Mouse (Mus musculus) monocyte, adult 5-6 weeks (primary cell): ENCODE measurements around the gene Eml5. TPM values are rescaled to one million over a fixed set of nuclear protein-coding genes. Genes with fewer than 3 reads are reported as not detected.
A peak's percentile ranks its signal among the peaks of the same experiment; 100 is the strongest.

Experiments used
- ATAC-seq: fragments of 153-309, 156-312 bp; replicated peaks from 2 replicates; pipeline ENCODE4 v1.8.0; 2017; ENCODE audit warnings: mild to moderate bottlenecking; ENCODE audit not compliant: low TSS enrichment, insufficient number of reproducible peaks, severe bottlenecking, poor library complexity, low FRiP score
- total RNA-seq: library from RNA; stranded (forward); fragments of 200-1000, 200-491, 200-594 nt; gene quantifications from 3 replicates; pipeline ENCODE4 v1.2.3, GENCODE M21; 2017

The Eml5 gene
- total RNA-seq, 1 experiment from 2014 or later: 6.5 TPM

DNA sequence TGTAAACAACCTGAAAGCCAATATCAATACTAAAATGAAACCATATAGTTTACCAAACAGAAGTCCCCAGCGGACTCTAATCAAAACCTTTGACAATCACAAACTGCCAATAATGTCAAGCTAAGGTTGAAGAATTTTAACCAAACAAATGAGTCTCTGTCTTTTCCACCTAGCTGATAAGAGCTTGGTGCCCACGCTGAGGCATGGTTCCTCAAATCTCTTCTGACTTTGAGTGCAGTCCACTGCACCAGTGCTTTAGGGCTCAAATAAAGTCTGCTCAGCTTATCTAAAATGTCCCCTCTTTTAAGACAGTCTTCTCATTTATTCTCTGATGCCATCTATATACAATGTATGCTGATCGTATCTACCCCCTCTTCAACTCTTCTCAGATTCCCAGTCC lies 61.1 kb downstream of the Eml5 start:
- ATAC-seq: no peak

DNA sequence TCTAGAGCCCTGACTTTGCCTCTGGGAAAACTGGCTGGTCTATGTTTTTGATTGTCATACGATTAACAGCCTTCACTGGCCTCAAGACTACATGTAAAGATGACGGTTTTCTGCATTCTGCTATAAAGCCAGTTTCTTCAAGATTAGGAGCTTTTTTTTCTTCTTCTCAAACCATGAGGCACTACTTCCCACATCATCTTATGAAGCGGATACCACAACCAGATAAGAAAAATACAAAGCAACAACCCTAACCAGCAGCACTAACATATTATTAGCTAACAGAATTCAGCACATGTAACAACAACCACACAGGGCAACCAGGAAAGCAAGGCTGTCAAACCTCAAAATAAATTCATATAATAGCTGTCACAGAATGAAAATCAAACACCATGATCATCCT lies 63.3 kb downstream of the Eml5 start:
- ATAC-seq: no peak

DNA sequence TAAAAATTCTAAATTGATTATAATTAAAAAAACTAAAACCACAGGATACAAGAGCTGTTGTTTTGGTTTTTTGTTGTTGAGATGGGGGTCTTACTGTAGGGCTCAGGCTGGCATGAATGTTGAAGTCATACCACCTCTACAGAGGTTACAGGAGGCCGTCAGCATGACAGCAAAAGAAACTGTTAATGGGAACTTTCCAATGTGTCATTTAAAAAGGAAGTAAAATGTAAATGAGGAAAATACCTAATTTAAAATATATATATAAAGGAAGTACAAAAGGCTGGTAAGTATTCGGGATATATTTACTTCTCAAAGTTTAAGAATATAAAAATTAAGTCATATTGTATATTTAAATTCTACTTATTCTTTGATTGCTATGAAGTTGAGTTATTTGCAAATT lies 65.8 kb downstream of the Eml5 start:
- ATAC-seq: no peak

DNA sequence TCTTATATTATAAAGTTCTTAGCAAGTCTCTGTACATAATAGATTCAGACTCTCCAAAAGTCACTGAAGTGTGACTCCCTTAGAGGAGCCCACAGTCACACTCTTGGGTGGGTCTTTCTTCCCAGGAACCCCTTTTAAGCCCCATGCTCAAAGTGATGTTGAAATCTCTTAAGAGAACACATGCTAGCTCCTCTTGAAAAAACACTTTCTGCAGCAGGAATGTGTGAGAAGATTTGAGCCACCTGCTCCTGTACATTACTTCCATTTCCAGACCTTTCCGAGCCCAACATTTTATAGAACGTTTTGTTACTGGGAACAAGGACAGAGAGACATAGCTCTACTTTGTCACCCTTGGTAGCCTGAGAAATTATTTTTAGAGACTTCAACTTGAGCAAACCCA lies 66.4 kb downstream of the Eml5 start:
- ATAC-seq: no peak

DNA sequence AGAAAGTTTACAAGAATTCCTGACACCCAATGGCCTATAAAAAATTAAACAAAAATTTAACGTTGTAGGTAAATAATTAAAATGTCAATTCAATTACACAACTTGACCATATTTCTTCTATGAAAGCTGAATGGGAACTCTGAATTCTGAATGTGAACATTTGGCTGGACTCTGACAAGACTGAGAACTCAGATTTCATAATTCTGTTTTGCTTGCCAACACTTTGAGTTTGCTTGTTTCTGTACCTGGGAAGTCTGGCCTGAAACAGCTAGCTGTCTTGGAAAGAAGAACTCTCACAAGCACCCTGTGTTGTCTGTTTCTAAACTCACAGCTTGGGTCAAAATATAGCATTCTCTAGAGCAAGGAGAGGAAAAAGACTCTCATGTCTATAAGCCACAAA lies 67.4 kb downstream of the Eml5 start:
- ATAC-seq: no peak

DNA sequence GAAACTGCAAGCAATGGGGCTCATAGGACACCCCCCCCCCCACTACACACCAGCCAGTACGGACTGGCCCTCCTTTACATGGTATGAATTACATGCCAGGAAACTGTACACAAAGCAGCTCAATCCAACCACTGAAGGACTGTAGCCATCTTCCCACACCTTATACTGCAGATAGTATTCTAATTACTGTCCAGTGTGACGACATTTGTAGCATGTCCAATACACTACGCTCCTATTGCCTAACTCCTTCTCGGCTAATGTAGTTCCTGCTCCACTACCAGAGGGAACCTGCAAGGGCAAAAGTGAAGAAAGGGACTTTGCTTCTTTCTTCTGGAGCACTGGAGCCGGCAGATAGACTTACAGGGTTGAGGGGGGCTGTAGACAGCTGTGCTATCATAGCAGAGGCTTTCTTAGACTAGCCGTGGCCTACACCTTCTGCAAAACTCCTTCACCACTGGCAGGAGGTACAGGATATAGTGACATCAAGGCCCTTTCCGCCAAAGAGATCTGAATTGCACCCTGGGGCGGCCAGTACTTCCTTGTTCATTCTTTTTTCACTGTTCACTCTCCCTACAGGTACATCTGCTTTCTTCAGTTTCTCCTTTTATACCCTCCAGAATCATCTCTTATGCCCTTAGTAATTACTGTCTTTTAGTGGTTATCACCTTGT lies 68.2 kb downstream of the Eml5 start:
- ATAC-seq: 0 out of 2 replicates have a peak, but pooled peaks have one; percentile 35

DNA sequence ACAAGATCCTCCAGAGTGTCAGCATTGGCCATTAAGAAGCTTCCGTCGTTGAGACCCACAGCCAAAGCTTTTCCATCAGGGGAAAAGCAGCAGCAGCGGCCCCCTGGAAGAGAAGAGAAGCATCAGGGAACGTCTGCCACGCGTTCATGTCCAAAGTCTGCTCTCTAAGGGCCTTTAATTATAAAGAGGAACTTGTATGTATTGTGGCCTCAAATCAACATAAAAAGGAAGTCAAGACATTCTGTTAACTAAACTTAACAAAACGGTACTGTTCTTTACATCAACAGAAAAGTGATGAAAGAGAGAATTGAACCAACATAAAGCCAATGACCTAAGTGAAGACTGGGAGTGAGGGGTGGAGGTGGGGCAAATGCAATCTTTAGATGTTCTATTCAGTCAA lies 70.2 kb downstream of the Eml5 start:
- no peak for ATAC-seq

DNA sequence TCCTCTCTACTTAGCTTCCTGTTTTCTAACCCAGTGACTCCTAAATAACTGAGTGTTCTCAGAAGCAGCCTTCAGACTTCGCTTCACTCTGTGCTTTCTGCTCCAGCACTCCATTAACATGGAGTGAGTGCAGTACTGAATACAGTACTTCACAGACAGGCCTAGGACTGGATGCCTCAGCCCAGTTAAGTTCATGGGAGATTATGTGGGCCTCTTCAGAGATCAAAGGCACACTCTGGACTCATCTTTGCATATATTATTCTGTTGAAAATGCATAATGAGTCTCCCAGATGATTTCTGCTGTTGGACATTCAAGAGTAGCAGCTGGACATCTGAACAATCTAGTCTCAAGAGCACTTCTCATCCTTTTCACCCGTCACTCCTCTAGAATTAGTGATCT lies 80.5 kb downstream of the Eml5 start:
- no peak for ATAC-seq

DNA sequence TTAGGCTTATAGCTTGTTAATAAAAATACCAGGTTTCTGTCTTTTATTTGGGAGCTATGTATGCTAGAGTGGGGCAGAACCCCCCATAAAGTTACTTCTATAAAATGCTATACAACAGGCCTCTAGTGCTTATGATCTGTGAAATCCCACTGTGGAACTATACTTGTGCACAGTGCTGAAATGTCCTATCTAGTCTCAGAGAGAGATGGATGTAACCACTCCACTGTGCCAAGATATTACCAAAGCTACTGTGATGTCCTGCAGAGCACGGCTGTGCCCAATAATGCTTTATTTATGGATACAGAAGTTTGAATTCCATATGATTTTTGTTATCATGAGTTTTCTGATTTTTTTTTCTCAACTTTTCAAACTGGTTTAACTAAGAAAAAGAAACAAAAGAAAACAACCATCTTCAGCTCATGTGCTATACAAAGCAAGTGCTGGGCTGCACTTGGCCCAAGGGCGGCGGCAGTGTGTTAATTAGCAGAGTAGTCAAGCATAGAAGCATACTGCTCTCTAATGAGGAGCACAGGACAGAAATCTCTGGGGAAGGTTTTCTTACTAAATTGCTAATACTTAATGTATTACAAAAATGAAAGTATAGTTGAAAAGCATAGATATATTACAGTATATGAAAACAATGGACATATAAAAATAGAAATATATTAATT lies 97.1 kb downstream of the Eml5 start:
- no peak for ATAC-seq

DNA sequence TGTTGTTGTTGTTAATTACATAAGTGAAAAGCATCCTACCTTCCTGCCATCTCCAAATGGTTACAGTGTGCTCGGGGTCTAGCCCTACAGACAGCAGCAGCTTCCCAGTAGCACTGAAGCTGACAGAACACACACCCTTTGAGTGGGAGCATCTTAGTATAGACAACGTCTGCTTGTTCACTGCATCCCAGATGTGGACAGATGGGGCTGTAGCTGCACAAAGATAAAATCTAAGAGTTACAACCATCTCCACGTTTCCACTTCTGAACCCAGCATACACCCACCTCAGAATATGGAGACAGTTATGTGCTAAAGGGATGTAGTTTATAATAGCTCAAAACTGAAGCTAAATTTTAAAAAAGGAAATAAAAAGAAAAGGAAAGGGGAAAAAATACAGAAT lies 99.0 kb downstream of the Eml5 start:
- no peak for ATAC-seq

DNA sequence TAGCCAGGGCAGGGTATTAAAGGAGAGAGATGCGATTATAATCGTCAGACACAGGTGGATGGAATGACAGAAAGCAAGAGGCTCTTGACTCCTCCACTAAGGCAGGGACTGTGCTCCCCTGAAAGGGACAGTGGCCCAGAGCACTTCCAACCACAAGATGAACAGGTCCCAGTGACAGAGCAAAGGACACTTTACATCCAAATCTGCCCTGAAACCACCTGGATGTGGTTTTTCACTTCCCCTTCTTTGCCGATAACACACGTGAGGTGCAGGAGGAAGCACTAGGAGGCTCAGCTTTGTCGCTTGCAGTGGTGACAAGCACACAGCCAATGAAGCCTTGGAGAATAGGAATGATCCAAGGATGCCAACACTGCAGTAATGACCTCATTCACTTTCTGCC lies 101.0 kb downstream of the Eml5 start:
- no peak for ATAC-seq

DNA sequence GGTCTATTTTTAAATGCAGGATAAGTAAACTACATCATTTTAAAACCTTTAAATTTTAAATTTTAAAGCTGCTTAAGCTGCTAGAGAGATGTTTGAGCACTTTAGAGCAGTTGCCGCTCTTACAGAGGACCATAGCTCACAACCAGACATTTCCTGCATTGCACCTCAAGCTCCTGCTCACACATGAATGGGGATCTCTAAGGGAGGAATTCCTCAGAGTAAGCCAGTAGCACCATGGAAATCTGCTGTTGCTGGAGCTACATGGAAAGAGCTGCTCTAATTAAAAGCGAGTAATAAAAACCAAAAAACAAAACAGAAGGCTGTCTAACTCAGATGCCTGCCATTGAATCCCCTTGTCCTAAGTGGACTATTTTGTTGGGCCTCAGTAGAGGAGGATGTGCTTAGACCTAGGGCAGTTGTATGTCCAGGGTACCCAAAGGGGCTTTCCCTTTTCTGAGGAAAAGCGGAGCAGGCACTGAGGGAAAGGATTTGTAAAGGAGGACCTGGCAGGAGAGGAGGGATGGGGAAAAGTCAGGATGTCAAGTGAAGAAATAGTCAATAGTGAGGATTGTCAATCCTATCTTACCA lies 105.5 kb downstream of the Eml5 start:
- ATAC-seq: no peak

DNA sequence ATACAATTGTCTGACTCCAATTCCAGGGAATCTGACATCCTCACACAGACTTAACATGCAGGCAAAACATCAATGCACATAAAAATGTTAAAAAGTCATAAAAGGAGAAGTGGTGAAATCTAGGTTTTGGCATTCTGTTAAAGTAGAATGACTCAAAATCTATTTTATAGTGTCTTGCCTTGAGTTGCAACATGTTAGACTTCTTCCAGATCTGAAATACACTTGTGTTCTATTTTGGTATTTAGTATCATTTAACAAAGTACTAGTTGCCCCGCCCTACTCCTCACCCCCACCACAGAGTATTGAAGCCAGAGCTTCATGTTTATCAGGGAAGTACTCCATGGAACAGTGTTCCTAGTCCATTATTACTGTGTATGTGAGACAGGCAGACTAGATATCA lies 117.0 kb downstream of the Eml5 start:
- no peak for ATAC-seq

DNA sequence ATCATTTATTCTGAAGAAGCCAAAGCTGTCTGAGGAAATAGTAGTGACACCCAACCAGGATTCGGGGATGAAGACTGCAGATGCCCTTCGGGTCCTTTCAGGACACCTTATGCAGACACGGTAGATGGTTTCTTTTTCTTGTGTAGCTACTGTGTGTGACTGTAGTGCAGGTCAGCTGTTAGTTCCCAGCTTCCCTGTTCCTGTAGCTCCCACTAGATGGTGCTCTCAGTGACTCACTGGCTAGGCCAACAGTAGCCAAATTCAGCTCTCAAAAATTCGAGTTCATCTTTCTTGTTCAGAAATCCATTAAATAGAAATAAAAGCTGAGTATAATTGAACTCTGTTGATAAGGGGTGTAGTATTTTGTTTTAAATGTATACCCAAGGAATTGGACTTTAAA lies 122.1 kb downstream of the Eml5 start:
- ATAC-seq: no peak

DNA sequence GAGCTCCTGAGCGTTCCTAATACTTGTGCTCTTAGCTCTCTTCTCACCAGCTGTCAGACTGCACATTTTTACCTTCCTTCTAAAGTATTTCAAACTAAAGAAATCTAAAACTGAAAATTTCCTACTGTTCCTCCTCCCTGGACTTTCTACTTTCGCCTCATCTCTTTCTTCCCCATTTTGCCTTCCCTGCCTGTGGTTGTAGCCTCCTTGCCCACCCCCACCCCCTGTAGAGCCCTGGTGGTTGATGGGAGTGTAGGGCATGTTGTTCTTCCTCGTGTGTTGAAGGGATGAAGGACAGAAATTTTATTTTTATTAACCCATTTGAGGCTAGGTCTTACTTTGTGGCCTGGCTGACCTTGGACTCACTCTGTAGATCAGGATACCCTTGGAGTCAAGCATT lies 123.8 kb downstream of the Eml5 start:
- ATAC-seq: no peak

DNA sequence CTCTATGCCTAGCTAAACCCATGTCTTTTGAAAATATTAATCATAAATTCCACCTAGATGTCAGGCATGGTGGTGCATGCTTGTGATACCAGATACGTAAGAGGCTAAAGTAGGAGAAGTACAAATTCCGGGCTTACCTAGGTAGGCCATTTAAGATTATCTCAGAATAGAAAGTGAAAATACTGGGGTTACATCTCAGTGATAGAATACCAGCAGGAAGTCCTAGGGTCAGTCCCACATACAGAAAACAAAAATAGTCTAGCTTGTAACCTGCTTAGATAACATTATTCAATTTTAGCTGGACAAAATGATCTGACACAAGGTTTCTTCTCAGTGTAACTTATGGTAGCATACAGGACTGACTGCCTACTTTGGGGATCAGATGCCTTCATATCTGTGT lies 135.0 kb downstream of the Eml5 start:
- no peak for ATAC-seq

DNA sequence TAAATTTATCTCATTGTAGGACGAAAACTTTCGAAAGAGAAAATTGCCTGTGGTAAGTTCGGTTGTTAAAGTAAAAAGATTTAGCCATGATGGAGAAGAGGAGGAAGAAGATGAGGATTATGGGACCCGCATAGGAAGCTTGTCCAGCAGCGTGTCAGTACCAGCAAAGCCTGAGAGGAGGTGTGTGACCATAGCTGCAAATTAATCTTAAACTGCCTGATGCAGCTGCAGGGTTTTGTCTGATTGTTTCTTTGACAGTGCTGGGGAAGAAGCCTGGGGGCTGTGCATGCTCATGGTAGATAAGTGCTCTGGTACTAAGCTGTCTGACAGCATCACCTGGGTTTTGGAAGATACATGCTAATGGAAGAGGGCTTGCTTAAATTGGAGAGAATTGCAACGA lies 141.6 kb downstream of the Eml5 start:
- no peak for ATAC-seq

DNA sequence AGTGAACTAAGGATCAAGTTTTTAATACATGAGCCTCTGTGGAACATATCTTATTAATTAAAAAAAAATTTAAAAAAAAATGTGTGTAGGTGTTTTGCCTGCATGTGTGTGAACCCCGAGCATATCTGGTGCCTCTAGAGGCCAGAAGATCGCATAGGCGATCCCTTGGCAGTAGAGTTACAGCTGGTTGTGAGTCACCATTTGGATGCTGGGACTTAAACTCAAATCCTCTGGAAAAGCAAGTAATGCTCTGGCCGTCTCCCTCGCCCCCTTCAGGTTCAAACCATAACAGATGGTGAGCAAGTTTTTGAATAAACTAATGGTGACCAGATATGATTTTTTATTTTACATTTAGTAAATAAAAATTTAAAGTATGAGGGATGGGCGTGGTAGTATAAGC lies 143.6 kb downstream of the Eml5 start:
- ATAC-seq: no peak

DNA sequence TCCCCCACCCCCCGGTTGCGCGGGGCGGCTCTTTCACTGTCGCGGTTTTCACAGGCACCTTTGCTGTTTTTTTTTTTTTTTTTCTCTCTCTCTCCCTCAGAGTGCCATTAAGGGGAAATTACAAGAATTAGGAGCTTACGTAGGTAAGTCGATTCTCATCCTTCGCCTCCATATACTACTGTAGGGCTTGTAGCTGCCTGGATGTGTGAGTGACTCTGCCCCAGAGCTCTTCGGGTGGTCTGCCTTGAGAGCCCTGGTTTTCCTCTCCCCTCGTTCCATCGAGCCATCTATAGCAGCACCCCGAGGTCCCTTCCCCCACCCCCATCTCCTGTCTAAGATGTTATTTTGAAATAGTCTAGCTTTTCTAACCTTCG lies 153.9 kb downstream of the Eml5 start:
- no peak for ATAC-seq

DNA sequence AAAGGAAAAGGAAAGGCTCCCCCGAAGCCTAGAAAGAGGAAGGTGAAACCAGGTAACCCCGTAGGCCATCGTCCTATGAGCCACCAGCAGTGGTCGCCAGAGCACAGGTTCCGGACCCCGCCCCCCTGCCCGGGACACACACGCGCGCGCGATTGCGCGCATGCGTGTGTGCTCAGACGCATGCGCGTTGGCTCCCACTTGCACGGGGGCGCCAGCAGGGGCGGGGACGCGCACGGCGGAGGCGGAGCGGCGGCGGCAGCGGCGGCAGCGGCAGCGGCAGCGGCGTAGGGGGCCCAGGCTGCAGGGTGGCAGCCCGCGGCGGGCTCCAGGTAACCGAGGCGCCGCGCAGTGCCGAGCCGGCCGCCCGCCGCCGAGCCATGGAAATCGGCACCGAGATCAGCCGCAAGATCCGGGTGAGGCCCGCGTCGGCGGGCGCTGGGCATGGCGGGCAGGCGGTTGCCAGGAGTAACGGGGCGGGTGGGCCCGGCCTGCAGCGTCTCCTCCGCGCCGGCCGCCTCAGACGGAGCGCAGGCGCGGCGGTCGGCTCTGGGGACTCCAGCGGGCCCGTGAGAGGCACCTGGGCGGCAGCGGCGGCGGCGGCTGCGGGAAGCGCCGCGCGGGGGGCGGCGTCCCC lies 154.4 kb downstream of the Eml5 start, which contains the start of gene Zc3h14:
Zc3h14 (plus strand) TSS at position 219 of the 634 bp plus-strand sequence.
- ATAC-seq: peak; percentile 81
